Mouse (Mus musculus) CH12.LX (cell line): ENCODE data around the gene Acvr2b.

Source experiments
- CTCF ChIP-seq, 2 experiments: IDR thresholded peaks in 1 of 2; conservative IDR thresholded peaks in 1 of 2; 2 replicates each; pipeline ENCODE4 v1.5.1; 2011 to 2012; ENCODE audit warnings: low read depth in 2 of 2, low read length in 2 of 2, improper control_type of control experiment in 1 of 2, inconsistent platforms in 1 of 2, mild to moderate bottlenecking in 1 of 2, moderate library complexity in 1 of 2
- MAX ChIP-seq: IDR thresholded peaks from 2 replicates; pipeline ENCODE4 v1.6.1; 2011; ENCODE audit warnings: low read length, improper control_type of control experiment

DNA sequence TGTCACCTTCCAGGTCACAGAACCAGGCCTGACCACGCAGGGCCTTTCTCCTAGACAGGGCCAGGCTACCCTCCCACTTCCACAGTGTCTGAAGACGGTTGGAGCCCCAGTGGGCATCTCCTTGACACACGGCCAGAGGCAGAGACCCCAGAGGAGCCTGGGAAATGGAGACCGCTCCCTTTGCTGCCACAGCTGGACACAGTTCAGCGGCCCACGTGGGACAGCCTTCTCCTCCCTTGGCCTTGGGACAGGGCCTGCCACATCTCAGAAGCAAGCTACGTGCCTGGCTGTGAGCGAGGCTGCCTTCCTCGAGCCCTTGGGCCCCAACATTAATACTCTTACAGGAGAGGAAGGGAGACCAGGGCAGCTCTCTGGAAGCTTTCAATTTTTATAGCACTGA is 82.5 kb downstream of the Acvr2b start:
- TF ChIP-seq CTCF (conservative IDR thresholded peaks at IDR 0.05 in 1 of 2, IDR thresholded peaks at IDR 0.05 in 1 of 2; ENCODE audit: low read depth in 2 of 2, low read length in 2 of 2) (no peak), MAX (no peak)
